Mouse (Mus musculus) myocyte (in vitro differentiated cells): ENCODE data around the gene Gm49395. TPM values are rescaled to one million over a fixed set of nuclear protein-coding genes. Genes with fewer than 3 reads are reported as not detected.

Source experiments
- H3K27me3 ChIP-seq: one replicate; pipeline ENCODE4 v1.6.1; 2011; ENCODE audit not compliant: control insufficient read depth, insufficient read depth, insufficient read length
- H3K36me3 ChIP-seq: one replicate; pipeline ENCODE4 v1.6.1; 2011; ENCODE audit not compliant: control insufficient read depth, insufficient read depth
- H3K4me2 ChIP-seq: one replicate; pipeline ENCODE4 v1.6.1; 2011; ENCODE audit warnings: low read depth, control low read depth
- H3K4me3 ChIP-seq: one replicate; pipeline ENCODE4 v1.5.1; 2011; ENCODE audit warnings: mild to moderate bottlenecking, control low read depth, moderate library complexity
- H3K79me2 ChIP-seq: one replicate; pipeline ENCODE4 v1.6.1; 2011; ENCODE audit not compliant: control insufficient read depth, insufficient read depth
- H3ac ChIP-seq: one replicate; pipeline ENCODE4 v1.6.1; 2011; ENCODE audit not compliant: control insufficient read depth, insufficient read length
- CEBPB ChIP-seq: IDR thresholded peaks from 2 replicates; pipeline ENCODE4 v1.6.1; 2011; ENCODE audit warnings: mild to moderate bottlenecking, moderate library complexity; ENCODE audit not compliant: poor library complexity, insufficient read depth, severe bottlenecking
- E2F4 ChIP-seq: IDR thresholded peaks from one replicate; pipeline ENCODE4 v1.6.1; 2011; ENCODE audit warnings: mild to moderate bottlenecking, control low read depth, moderate library complexity; ENCODE audit not compliant: insufficient read depth
- MAX ChIP-seq: IDR thresholded peaks from one replicate; pipeline ENCODE4 v1.6.1; 2011; ENCODE audit warnings: low read depth, mild to moderate bottlenecking, control low read depth
- MYOD1 ChIP-seq, 3 experiments: IDR thresholded peaks; one replicate each; pipeline ENCODE4 v1.6.1; 2011; ENCODE audit warnings: control low read depth in 2 of 3, low read depth in 2 of 3, mild to moderate bottlenecking in 2 of 3, moderate library complexity in 1 of 3; ENCODE audit not compliant: insufficient read length in 2 of 3, control insufficient read depth in 1 of 3
- MYOG ChIP-seq, 3 experiments: IDR thresholded peaks; one replicate each; pipeline ENCODE4 v1.6.1; 2011; ENCODE audit warnings: control low read depth in 2 of 3, low read depth in 2 of 3, mild to moderate bottlenecking in 2 of 3; ENCODE audit not compliant: insufficient read length in 2 of 3, control insufficient read depth in 1 of 3, insufficient read depth in 1 of 3
- POLR2A ChIP-seq: IDR thresholded peaks from one replicate; pipeline ENCODE4 v1.6.1; 2011; ENCODE audit warnings: low read depth, mild to moderate bottlenecking, control low read depth, moderate library complexity; ENCODE audit not compliant: insufficient read length
- POLR2AphosphoS2 ChIP-seq: IDR thresholded peaks from one replicate; pipeline ENCODE4 v1.6.1; 2011; ENCODE audit warnings: low read depth, control low read depth; ENCODE audit not compliant: insufficient read length
- REST ChIP-seq: IDR thresholded peaks from one replicate; pipeline ENCODE4 v1.6.1; 2011; ENCODE audit warnings: mild to moderate bottlenecking, control low read depth, moderate library complexity; ENCODE audit not compliant: insufficient read depth, insufficient read length
- SRF ChIP-seq: IDR thresholded peaks from one replicate; pipeline ENCODE4 v1.6.1; 2011; ENCODE audit warnings: low read depth; ENCODE audit not compliant: control insufficient read depth, insufficient read length
- TCF12 ChIP-seq: IDR thresholded peaks from one replicate; pipeline ENCODE4 v1.6.1; 2011; ENCODE audit warnings: mild to moderate bottlenecking, control low read depth; ENCODE audit not compliant: poor library complexity, insufficient read depth, severe bottlenecking
- TCF3 ChIP-seq: IDR thresholded peaks from one replicate; pipeline ENCODE4 v1.6.1; 2011; ENCODE audit warnings: low read depth, control low read depth; ENCODE audit not compliant: insufficient read length
- USF1 ChIP-seq: IDR thresholded peaks from one replicate; pipeline ENCODE4 v1.6.1; 2011; ENCODE audit warnings: low read depth, mild to moderate bottlenecking, control low read depth, moderate library complexity
- polyA plus RNA-seq: library from polyadenylated mRNA; unstranded; fragments of >200 nt; fragmentation: generic; extraction: Trizol; gene quantifications from one replicate; pipeline ENCODE4 v1.2.1, GENCODE M21; 2012; ENCODE audit warnings: missing spikeins

The Gm49395 gene
- polyA plus RNA-seq, 1 experiment, result 0.23 TPM

DNA sequence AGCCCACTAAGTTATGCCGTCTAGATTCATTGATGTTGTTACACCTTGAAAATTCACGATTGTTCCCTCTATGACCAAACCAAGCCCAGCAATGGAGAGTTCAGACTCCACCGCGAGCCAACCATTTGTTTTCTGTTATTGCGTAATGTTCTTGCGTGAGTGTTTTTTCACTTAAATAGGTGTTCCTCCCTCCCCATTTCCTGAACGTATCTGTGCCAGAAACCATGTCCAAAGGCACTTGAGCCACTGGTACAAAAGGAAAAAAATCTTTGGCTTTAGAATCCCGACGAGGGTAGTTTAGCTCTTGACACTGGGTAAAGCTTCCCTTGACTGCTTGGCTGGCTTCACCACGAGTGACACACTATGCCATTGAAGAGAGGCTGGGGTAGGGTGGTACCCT, 4.5 kb upstream of the Gm49395 start:
- Histone ChIP-seq H3K4me3 (no peak overlapping the region), H3K36me3 (no peaks in the 10 kb centered on the region), H3K4me2 (no peak overlapping the region), H3K79me2 (no peaks in the 10 kb centered on the region), H3K27me3 (peaks cover 4% of the 10 kb centered on the region), H3ac (no peak overlapping the region)
- TF ChIP-seq MAX (no peak), E2F4 (no peak), CEBPB (peak; percentile 35; the same call in 1 of the 2 replicates), USF1 (no peak), SRF (no peak), POLR2A (no peak)

DNA sequence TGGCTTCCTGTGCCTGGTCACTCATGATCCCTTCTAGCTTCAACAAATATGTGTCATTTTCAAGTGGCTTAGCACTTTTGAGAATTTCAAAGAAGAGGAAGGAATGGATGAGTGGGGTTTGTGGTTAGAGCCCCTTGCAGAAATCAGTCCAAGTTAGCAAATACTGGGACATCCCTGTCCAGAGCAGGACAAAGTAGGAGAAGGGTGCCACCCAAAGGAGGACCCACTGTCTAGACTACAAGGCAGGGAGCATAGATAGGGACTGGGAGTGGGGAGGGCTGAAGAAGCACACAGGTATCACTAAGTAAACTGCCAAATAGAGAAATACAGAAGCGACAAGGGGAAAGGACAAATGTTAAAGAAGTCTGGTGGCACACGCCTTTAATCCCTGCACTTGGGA, 1.0 kb upstream of the Gm49395 start:
- Histone ChIP-seq H3K79me2 (no peaks in the 10 kb centered on the region), H3K36me3 (no peaks in the 10 kb centered on the region), H3K4me2 (no peak overlapping the region), H3K4me3 (no peak overlapping the region), H3K27me3 (peaks cover 4% of the 10 kb centered on the region), H3ac (no peak overlapping the region)
- TF ChIP-seq TCF12 (no peak), MAX (no peak), SRF (no peak), TCF3 (no peak), REST (no peak), MYOD1 (IDR thresholded peaks at IDR 0.05; ENCODE audit: control insufficient read depth in 1 of 3, insufficient read length in 2 of 3, low read depth in 2 of 3) (no peak), E2F4 (no peak), USF1 (no peak), CEBPB (no peak), POLR2AphosphoS2 (no peak), POLR2A (no peak), MYOG (IDR thresholded peaks at IDR 0.05; ENCODE audit: control insufficient read depth in 1 of 3, insufficient read depth in 1 of 3, insufficient read length in 2 of 3, low read depth in 2 of 3) (no peak)

DNA sequence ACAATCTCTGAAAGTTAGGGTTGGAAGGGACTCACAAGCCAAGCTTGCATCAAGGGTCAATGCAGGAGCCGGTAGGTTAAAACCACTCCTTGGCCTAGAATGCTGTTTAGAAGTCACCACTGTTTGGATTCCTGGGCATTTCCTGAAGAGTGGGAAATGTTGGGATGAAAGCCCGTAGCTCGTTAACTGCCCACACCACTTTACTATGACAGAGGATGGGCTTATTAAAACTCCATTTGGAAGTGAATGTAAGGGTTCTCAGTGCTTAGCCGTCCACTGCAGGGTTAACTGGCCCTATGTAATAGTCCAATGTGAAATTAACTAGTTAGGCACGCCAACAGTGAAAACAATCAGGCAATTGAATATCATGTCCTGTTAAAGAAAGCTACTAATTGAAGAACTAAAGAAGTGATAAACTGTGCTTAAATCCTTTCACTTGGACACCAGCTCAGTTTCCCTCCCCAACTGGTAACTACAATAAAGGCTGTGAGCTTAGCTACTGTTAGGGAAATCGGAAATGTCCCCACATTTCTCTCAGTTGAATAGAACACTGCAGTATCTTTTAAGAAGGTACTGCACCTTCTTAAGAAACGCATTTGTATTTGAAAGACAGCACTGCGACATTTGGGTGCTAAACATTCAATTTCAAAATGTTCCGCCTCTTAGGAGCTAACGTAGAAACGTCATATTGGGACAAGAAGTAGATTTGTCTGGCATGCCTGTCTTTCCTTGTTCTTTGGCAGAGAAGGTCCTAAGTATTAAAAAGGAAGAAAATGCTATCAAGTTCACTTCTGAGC, 1.1 kb downstream of the Gm49395 start:
- Histone ChIP-seq H3ac (no peak overlapping the region), H3K4me3 (peak overlapping the region; percentile 28), H3K36me3 (no peaks in the 10 kb centered on the region), H3K27me3 (peaks cover 4% of the 10 kb centered on the region), H3K79me2 (no peaks in the 10 kb centered on the region), H3K4me2 (no peak overlapping the region)
- TF ChIP-seq MYOD1 (IDR thresholded peaks at IDR 0.05; ENCODE audit: control insufficient read depth in 1 of 3, insufficient read length in 2 of 3, low read depth in 2 of 3), result no peak
- no peak for TF ChIP-seq MAX
- TF ChIP-seq CEBPB, result no peak
- TF ChIP-seq USF1, result no peak
- no peak for TF ChIP-seq SRF
- TF ChIP-seq TCF12, result no peak
- no peak for TF ChIP-seq POLR2AphosphoS2
- TF ChIP-seq MYOG (IDR thresholded peaks at IDR 0.05; ENCODE audit: control insufficient read depth in 1 of 3, insufficient read depth in 1 of 3, insufficient read length in 2 of 3, low read depth in 2 of 3), result no peak
- TF ChIP-seq POLR2A, result no peak
- TF ChIP-seq E2F4, result no peak
- TF ChIP-seq TCF3, result no peak
- TF ChIP-seq REST, result no peak

DNA sequence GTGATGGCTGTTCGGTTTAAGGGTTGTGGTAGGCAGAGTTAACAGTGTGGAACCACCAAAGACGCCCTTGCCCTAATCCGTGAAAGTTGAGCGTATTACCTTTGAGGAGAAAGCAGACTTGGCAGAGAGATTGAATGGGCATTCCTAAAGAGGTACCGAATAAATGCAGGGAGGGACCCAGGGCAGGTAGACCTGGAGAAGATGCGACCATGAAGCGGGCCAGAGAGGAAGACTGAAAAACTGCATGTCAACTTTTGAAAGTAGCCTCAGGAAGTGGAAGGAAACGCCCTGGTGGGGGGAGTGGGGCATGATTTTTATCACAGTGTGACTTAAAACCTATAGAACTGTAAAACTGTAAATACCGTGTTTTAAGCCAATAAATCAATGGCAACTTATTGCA, 2.3 kb downstream of the Gm49395 start:
- no peaks in the 10 kb centered on the region for H3K36me3 ChIP-seq

DNA sequence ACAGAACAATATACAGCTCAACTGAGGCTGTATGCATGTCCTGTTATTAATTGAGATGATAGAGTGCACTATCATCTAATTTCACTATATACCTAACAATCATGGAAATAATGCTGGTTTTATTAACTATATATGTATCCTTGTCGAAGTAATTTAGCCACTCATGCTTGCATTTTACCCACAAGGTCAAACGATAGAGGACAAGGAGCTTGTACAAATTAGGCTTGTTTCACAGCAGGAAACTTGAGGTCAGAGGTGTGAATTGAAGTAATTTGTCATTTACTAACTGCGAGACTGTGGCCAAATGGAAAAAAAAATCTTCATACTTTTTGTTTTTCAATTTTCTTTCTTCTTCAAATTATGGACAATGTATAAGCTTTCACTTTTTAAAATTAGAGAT, 3.5 kb downstream of the Gm49395 start:
- no peak overlapping the region for H3ac ChIP-seq

More for the DNA sequence above, 2.3 kb downstream of the Gm49395 start:
- no peaks in the 10 kb centered on the region for H3K79me2 ChIP-seq
- H3K4me3 ChIP-seq, result no peak overlapping the region
- TF ChIP-seq CEBPB (no peak), POLR2A (no peak), MYOD1 (IDR thresholded peaks at IDR 0.05; ENCODE audit: control insufficient read depth in 1 of 3, insufficient read length in 2 of 3, low read depth in 2 of 3) (no peak), POLR2AphosphoS2 (no peak), REST (no peak), MYOG (IDR thresholded peaks at IDR 0.05; ENCODE audit: control insufficient read depth in 1 of 3, insufficient read depth in 1 of 3, insufficient read length in 2 of 3, low read depth in 2 of 3) (no peak), TCF3 (no peak), TCF12 (no peak)
- H3ac ChIP-seq, result no peak overlapping the region
- H3K4me2 ChIP-seq, result no peak overlapping the region
- peaks cover 4% of the 10 kb centered on the region for H3K27me3 ChIP-seq

More for the DNA sequence above, 3.5 kb downstream of the Gm49395 start:
- no peaks in the 10 kb centered on the region for H3K79me2 ChIP-seq
- no peak overlapping the region for H3K4me3 ChIP-seq
- no peaks in the 10 kb centered on the region for H3K36me3 ChIP-seq
- H3K4me2 ChIP-seq, result no peak overlapping the region
- TF ChIP-seq POLR2AphosphoS2, result no peak
- no peak for TF ChIP-seq E2F4
- no peak for TF ChIP-seq USF1
- no peak for TF ChIP-seq MAX
- no peak for TF ChIP-seq CEBPB
- TF ChIP-seq TCF3, result no peak
- TF ChIP-seq MYOG (IDR thresholded peaks at IDR 0.05; ENCODE audit: control insufficient read depth in 1 of 3, insufficient read depth in 1 of 3, insufficient read length in 2 of 3, low read depth in 2 of 3), result no peak
- no peak for TF ChIP-seq REST
- no peak for TF ChIP-seq POLR2A
- no peak for TF ChIP-seq MYOD1 (IDR thresholded peaks at IDR 0.05; ENCODE audit: control insufficient read depth in 1 of 3, insufficient read length in 2 of 3, low read depth in 2 of 3)
- TF ChIP-seq TCF12, result no peak
- no peak for TF ChIP-seq SRF
- peaks cover 4% of the 10 kb centered on the region for H3K27me3 ChIP-seq
